8 mouse cellular contexts compared by ENCODE assay signal in genomic region chr13:113209624-113210023, GRCm38 (mm10). TPM values are rescaled to one million over a fixed set of nuclear protein-coding genes. Genes with fewer than 3 reads are reported as not detected.
DNase-seq lines count a peak whose midpoint lies in the region; ATAC-seq and TF ChIP-seq lines count a peak whose summit lies in the region.
"Had no signal": no experiment of that assay in that cellular context is flagged by ENCODE, and none has a peak within 500 bp of the region (broad histone marks: within the 10 kb centered on the region; RNA-seq: fewer than 3 reads in every experiment).

Esm1 (plus strand) TSS chr13:113209659.

- H3K27ac ChIP-seq in midbrain, embryonic 13.5 days: no peak within 1 kb of the TSS
- no peak within 1 kb of the TSS for H3K27ac ChIP-seq in midbrain, embryonic 10.5 days (replicated peaks)
- H3K27ac ChIP-seq in hindbrain, embryonic 14.5 days: no peak within 1 kb of the TSS
- H3K27ac ChIP-seq in limb, embryonic 14.5 days (replicated peaks; ENCODE audit: low read depth, low read length): no peak within 1 kb of the TSS
- H3K27ac ChIP-seq in small intestine, adult 2 months (ENCODE audit: insufficient read depth, low read depth, low read length): no peak within 1 kb of the TSS
- no peak within 1 kb of the TSS for H3K27ac ChIP-seq in layer of hippocampus, adult 2 months

- TF ChIP-seq CTCF in small intestine, adult 2 months (IDR thresholded peaks at IDR 0.05; ENCODE audit: extremely low read depth, insufficient read length, insufficient replicate concordance, low read depth, low read length): no peak
- no peak for TF ChIP-seq CTCF in layer of hippocampus, adult 2 months (conservative IDR thresholded peaks at IDR 0.05)

- no peaks in the 10 kb centered on the region for H3K36me3 ChIP-seq in midbrain, embryonic 13.5 days
- no peaks in the 10 kb centered on the region for H3K36me3 ChIP-seq in midbrain, embryonic 10.5 days
- no peaks in the 10 kb centered on the region for H3K36me3 ChIP-seq in hindbrain, embryonic 14.5 days (replicated peaks; ENCODE audit: control insufficient read depth, insufficient read depth)
- no peaks in the 10 kb centered on the region for H3K36me3 ChIP-seq in limb, embryonic 14.5 days (ENCODE audit: control insufficient read depth, insufficient read depth, low read length)
- H3K36me3 ChIP-seq in small intestine, adult 2 months (ENCODE audit: control insufficient read depth, insufficient read depth, low read length): no peaks in the 10 kb centered on the region

- no peak for ATAC-seq in midbrain, embryonic 13.5 days
- ATAC-seq in hindbrain, embryonic 14.5 days (ENCODE audit: low FRiP score): no peak
- ATAC-seq in limb, embryonic 14.5 days (ENCODE audit: low FRiP score, low read depth): no peak

- no peak within 1 kb of the TSS for H3K9ac ChIP-seq in midbrain, embryonic 13.5 days (replicated peaks)
- H3K9ac ChIP-seq in hindbrain, embryonic 14.5 days: no peak within 1 kb of the TSS
- H3K9ac ChIP-seq in limb, embryonic 14.5 days (ENCODE audit: low read depth, low read length, severe bottlenecking): no peak within 1 kb of the TSS

- no peak for DNase-seq in midbrain, embryonic 10.5 days (ENCODE audit: low spot score)
- no peak for DNase-seq in hindbrain, embryonic 14.5 days (ENCODE audit: low spot score)
- DNase-seq in limb, embryonic 14.5 days (ENCODE audit: low spot score): no peak
- DNase-seq in layer of hippocampus, adult 2 months (ENCODE audit: low spot score in 2 of 2): no peak
- DNase-seq in frontal cortex, postnatal 25 days (ENCODE audit: low spot score in 2 of 2): no peak
- DNase-seq: layer of hippocampus, adult 9-11 months had no signal

- peaks cover 10% of the 10 kb centered on the region; the same call in 1 of the 2 replicates for H3K27me3 ChIP-seq in midbrain, embryonic 13.5 days
- peaks cover 13% of the 10 kb centered on the region for H3K27me3 ChIP-seq in midbrain, embryonic 10.5 days (ENCODE audit: low read depth, poor library complexity, severe bottlenecking)
- H3K27me3 ChIP-seq in hindbrain, embryonic 14.5 days (ENCODE audit: control insufficient read depth, insufficient read depth, low read length): 0 out of 2 replicates have a peak, but pooled peaks cover 3% of the 10 kb centered on the region
- peaks cover 9% of the 10 kb centered on the region for H3K27me3 ChIP-seq in limb, embryonic 14.5 days (ENCODE audit: control insufficient read depth, insufficient read depth, low read length)
- no peaks in the 10 kb centered on the region for H3K27me3 ChIP-seq in small intestine, adult 2 months (ENCODE audit: control insufficient read depth, insufficient read depth, low read length)

- WGBS in midbrain, embryonic 13.5 days: 56% methylated on average over 15 of the region's 15 CpGs
- 56% methylated on average over 15 of the region's 15 CpGs for WGBS in midbrain, embryonic 10.5 days
- 49% methylated on average over 15 of the region's 15 CpGs for WGBS in hindbrain, embryonic 14.5 days
- WGBS in limb, embryonic 14.5 days: 23% methylated on average over 15 of the region's 15 CpGs
- 31% methylated on average over 15 of the region's 15 CpGs for WGBS in small intestine, adult 2 months

- H3K9me3 ChIP-seq in midbrain, embryonic 13.5 days: no peaks in the 10 kb centered on the region
- H3K9me3 ChIP-seq in midbrain, embryonic 10.5 days (replicated peaks): no peaks in the 10 kb centered on the region
- H3K9me3 ChIP-seq in hindbrain, embryonic 14.5 days (ENCODE audit: control insufficient read depth, low read length): no peaks in the 10 kb centered on the region
- no peaks in the 10 kb centered on the region for H3K9me3 ChIP-seq in limb, embryonic 14.5 days (ENCODE audit: control insufficient read depth, low read length)

- no peak for TF ChIP-seq POLR2A in limb, embryonic 14.5 days (IDR thresholded peaks at IDR 0.05; ENCODE audit: borderline replicate concordance, extremely low read depth, insufficient read depth, insufficient read length)
- no peak for TF ChIP-seq POLR2A in small intestine, adult 2 months (IDR thresholded peaks at IDR 0.05; ENCODE audit: low read depth, low read length)

- no peaks in the 10 kb centered on the region for H3K4me1 ChIP-seq in midbrain, embryonic 13.5 days (replicated peaks)
- peaks cover 6% of the 10 kb centered on the region for H3K4me1 ChIP-seq in midbrain, embryonic 10.5 days
- no peaks in the 10 kb centered on the region; the same call in 1 of the 2 replicates for H3K4me1 ChIP-seq in hindbrain, embryonic 14.5 days (replicated peaks; ENCODE audit: control insufficient read depth, insufficient read depth, low read length)
- H3K4me1 ChIP-seq in limb, embryonic 14.5 days (ENCODE audit: control insufficient read depth, insufficient read depth, low read length): peaks cover 11% of the 10 kb centered on the region
- H3K4me1 ChIP-seq in small intestine, adult 2 months (ENCODE audit: control insufficient read depth, insufficient read depth, insufficient read length, low read length): no peaks in the 10 kb centered on the region

- H3K4me2 ChIP-seq in midbrain, embryonic 13.5 days (replicated peaks): 0 out of 2 replicates have a peak within 1 kb of the TSS, but pooled peaks have one; percentile 7
- H3K4me2 ChIP-seq in hindbrain, embryonic 14.5 days (replicated peaks): peak within 1 kb of the TSS; percentile 13
- H3K4me2 ChIP-seq in limb, embryonic 14.5 days (replicated peaks; ENCODE audit: low read depth, low read length, severe bottlenecking): peak within 1 kb of the TSS; percentile 31

- no peak within 1 kb of the TSS for H3K4me3 ChIP-seq in midbrain, embryonic 13.5 days (replicated peaks)
- no peak within 1 kb of the TSS for H3K4me3 ChIP-seq in midbrain, embryonic 10.5 days
- no peak within 1 kb of the TSS for H3K4me3 ChIP-seq in hindbrain, embryonic 14.5 days (replicated peaks; ENCODE audit: low read length)
- H3K4me3 ChIP-seq in limb, embryonic 14.5 days (replicated peaks; ENCODE audit: low read length): peak within 1 kb of the TSS; percentile 18
- H3K4me3 ChIP-seq in small intestine, adult 2 months (ENCODE audit: low read depth, low read length): peak within 1 kb of the TSS; percentile 25
- no peak within 1 kb of the TSS for H3K4me3 ChIP-seq in layer of hippocampus, adult 2 months

RNA-seq across cellular contexts. Expression of gene Esm1, which starts in this region (rescaled TPM):
- 1.9 and 2.3 TPM in 2 replicates for polyA plus RNA-seq in midbrain, embryonic 13.5 days (2015; fragmentation: Nextera tagmentation; extraction: Ambion mirVana)
- polyA plus RNA-seq in midbrain, embryonic 10.5 days (2016; fragmentation: Nextera tagmentation; extraction: Ambion mirVana): 1.8 and 2.6 TPM in 2 replicates
- 1.2 and 1.8 TPM in 2 replicates for polyA plus RNA-seq in hindbrain, embryonic 14.5 days (2014; fragmentation: Nextera tagmentation; extraction: Ambion mirVana)
- polyA plus RNA-seq in limb, embryonic 14.5 days (2012; rRNA removed): 2.0 and 2.2 TPM in 2 replicates
- 2.2 and 2.3 TPM in 2 replicates for polyA plus RNA-seq in limb, embryonic 14.5 days (2014; fragmentation: Nextera tagmentation; extraction: Ambion mirVana)
- 2.5 and 3.3 TPM in 2 replicates for polyA plus RNA-seq in small intestine, adult 2 months (2012; rRNA removed)
- total RNA-seq in layer of hippocampus, adult 2 months (2021): not detected

Comparison
In these comparisons a context has a peak if more than half of its experiments do, and no peak if none do; other contexts are left out.
1. H3K4me3 ChIP-seq: peak in limb, embryonic 14.5 days (single experiment) and small intestine, adult 2 months (single experiment); none in midbrain, embryonic 13.5 days (single experiment), midbrain, embryonic 10.5 days (single experiment), hindbrain, embryonic 14.5 days (single experiment) and layer of hippocampus, adult 2 months (single experiment).
2. Peak in every context shown above with its lines, with median percentiles within 50 percentile points of each other: H3K4me2 ChIP-seq.